Mouse (Mus musculus): ENCODE measurements around the gene Rhou.
A peak's percentile ranks its signal among the peaks of the same experiment; 100 is the strongest.
"Not testable (repeated sequence)": the region's sequence is repeated elsewhere in the genome, so short reads cannot be mapped to it uniquely, and the experiment has no call there.

Rhou gene

DNA sequence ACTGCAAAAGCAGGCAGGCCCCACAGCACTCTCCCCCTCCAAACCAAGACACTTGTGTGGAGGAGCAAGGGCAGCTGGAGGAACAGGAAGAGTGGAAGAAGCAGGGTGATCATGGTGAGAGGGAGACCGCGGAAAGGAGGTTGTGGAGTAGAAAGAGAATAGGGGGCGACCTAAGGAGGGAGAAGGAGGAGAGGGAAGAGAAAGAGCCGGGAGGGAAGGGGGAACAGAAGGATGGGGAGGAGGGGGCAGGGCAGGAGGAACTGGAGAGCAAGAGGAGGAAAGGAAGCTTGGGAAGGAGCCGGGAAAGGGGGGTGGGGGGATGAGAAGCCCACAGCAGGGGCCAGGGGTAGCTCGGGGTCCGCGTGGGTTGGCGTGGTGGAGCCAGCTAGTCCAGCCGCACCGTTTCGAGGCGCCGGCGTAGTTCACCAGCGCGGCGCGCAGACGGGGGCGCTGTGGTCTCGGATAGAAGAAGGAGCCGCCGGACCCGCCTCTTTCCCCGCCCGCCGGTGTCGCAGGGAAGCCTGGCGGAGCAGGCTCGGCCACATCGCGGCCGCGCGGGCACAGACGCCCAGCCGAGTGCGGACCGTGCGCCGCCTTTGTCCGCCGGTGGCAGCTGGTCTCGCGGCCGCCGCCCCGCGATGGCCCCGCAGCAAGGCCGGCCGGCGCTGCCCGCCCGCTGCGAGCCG, at the start of gene Rhou:
Rhou (plus strand) TSS at position 622 of the 686 bp plus-strand sequence.
- no peak for DNase-seq (ENCODE audit: low read depth)

DNA sequence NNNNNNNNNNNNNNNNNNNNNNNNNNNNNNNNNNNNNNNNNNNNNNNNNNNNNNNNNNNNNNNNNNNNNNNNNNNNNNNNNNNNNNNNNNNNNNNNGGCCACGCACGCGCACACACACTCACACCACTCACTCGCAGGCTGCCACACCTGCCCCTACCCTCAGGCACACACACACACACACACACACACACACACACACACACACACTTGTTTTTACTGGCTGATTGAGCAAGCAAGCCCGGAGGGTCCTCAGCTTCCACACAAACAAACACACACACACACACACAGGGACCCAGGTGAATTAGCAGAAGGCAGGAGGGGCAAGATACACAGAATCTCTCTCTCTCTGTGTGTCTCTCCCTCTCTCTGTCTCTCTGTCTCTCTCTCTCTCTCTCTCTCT, 41.1 kb upstream of the Rhou start:
- not testable (repeated sequence) for DNase-seq (ENCODE audit: low read depth)

DNA sequence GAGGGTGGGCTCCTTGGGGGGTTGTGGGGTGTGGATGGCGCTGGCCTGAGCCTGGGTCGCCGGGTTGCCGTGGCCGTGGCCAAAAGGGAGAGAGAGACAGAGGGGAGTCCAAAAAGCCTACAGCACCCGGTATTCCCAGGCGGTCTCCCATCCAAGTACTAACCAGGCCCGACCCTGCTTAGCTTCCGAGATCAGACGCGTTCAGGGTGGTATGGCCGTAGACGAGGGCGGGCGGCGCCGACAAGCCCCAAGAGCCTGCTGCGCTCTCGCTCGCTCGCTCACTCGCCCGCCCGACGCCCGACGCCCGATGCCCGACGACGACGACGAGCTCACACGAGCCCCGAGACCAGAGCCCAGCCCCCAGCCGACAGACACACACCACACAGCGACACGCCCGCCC, 30.2 kb upstream of the Rhou start:
- DNase-seq (ENCODE audit: low read depth), result not testable (repeated sequence)

DNA sequence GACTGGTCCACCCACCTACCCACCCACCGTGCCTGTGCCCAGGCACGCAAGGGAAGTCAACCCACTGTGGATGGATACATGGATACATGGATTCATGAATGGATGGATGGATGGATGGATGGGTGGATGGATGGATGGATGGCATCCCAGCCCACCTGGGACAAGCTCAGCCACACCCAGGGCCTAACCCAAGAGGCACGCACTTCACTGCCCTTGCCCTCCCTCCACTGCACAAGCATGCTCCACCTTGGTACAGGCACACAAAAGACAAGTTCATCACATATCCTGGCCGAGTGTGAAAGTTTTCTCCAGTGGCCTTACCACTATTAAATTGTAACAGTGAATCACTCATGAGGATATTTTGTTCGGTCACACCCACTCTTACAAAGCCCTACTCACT, 29.5 kb upstream of the Rhou start:
- no peak for DNase-seq (ENCODE audit: low read depth)

DNA sequence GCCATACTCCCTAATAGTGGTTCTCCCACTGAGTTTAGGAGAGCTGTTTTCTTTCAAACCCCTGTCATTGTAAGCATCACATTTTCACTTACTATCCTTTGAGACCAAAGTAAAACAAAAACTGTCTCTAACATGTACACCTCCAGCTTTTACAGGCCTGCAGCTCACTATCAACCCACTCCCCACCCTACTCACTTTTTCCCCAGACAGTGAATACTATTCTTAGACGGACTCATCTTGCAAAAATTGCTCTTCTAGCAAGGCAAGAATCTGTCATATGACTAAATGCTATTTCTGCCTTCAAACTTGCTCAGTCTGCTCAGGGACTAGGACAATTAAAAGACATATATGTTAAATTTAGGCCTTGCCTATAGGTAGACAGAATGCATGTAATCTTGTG, 29.0 kb upstream of the Rhou start:
- no peak for DNase-seq (ENCODE audit: low read depth)

DNA sequence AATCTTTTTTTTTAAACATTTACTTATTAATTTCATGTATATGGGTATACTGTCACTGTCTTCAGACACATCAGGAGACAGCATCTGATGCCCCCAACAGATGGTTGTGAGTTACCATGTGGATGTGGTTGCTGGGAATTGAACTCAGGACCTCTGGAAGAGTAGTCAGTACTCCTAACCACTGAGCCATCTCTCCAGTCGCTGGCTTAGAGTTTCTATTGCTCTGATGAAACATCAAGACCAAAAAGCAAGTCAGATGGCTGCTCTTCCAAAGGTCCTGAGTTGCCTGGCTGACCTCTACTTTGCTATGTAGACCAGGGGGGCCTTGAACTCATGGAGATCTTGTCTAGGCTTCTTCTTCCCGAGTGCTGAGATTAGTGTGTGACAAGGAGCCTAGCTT, 28.0 kb upstream of the Rhou start:
- peak; percentile 41 for DNase-seq (ENCODE audit: low read depth)

DNA sequence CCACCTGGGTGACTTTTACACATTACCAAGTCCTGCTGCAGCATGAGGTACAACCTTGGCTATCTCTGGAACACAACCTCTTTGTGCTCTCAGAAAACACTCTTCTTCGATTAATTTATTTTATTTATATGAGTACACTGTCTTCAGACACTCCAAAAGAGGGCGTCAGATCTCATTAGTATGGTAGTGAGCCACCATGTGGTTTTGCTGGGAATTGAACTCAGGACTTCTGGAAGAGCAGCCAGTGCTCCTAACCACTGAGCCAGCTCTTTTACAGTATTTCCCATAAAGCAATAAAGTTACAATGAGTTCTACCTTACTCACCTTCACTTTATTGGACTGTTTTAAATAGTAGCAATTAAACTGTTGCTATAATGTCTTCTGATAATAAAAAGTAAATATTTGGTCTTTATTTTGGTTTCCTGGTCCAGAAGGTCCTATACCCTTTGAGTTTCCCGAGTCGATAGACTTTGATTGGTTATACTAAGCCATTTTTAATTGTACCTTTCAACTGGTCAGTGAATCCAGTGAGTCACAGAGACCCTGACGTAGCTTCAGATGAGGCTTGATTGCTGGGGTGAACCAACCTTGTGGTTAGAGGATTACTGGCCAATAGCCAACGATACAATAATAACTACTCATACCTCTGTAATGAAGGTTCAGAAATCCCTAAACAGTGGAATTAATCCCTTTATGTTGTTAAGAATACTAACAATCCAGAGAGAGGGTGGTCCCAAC, 26.1 kb upstream of the Rhou start:
- peak; percentile 66 for DNase-seq (ENCODE audit: low read depth)

DNA sequence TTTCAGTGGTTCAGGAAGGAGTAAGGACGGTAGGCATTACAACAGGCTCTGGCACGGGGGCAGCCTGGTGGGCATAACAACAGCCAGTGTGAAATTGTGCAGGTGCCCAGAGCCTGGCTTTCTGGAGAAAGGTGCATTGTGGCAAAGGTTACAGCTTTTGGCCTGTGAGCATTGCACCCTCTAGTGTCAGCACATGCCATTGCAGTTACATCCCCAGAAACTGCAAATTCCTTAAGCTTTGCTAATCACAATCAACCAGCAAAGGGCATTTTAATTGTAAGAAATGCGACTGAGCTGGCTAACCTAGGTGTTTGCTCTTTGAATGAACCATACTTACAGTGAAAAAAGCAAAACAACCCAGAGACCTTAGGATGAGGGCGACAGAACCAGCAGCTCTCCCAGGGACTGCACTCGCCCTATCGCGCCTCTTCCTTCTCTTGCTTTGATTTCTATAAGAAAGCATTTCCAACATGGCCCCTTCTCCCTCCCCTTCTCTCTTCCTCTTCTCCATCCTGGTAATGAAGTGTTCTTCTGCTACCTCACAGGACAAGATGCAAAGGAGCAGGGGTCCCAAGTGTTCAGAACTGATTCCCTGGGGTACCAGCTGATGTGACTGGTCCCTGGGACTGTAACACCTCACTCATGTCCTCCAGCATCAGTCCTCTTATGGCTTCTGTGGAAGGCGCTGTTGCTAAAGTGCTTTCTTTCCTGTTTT, 25.3 kb upstream of the Rhou start:
- DNase-seq (ENCODE audit: low read depth), result peak; percentile 82

DNA sequence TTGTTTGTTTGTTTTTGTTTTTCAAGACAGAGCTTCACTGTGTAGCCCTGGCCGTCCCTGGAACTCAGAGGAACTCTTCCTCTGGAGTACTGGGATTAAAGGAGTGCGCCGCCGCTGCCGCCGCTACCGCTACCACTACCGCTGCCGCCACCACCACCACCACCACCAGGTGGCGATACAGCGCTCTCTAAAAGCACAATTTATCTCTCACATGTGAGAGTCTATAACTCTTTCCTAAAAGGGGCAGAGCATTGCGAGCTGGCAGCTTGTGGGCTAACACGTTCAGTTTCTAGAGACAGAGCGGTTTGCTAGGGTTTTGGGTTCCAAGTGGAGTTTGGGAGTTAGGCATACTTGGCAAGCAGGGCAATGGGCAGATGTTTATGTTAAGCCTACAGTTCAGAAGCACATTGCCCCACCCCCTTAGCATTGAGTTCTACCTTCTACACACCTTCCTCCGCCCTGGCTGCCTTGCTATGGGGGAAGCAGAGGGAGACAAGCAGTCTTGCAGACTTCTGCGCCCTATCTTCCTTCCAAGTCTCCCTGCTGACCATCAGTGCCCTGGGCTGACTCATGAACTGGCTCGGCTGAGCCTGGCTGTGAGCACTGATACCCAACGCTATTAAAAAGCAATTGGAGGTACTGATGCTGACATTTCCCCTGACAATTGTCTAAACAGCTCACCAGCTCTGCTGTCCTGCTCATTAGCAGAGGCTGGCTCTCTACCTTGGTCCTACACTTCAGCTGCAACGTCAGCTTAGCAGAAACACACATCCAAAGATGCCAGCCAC, 24.6 kb upstream of the Rhou start:
- DNase-seq (ENCODE audit: low read depth), result peak; percentile 81

DNA sequence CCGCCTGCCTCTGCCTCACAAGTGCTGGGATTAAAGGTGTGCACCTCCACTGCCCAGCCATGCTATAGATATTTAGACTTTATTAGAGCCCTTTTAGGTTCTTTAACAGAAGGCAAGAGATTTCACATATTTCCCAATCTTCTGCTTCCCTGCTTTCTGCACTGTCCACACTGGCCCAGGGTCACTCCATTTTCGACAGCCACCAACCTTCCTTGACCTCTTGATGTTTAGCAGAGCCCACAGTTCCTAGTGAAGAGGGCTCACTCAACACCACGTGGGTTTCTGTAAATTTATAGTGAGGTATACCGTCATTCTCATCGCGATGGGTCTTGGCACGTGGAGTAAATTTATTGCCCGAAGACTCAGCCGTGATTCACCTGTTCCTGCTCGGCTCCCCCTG, 23.7 kb upstream of the Rhou start:
- DNase-seq (ENCODE audit: low read depth), result no peak

DNA sequence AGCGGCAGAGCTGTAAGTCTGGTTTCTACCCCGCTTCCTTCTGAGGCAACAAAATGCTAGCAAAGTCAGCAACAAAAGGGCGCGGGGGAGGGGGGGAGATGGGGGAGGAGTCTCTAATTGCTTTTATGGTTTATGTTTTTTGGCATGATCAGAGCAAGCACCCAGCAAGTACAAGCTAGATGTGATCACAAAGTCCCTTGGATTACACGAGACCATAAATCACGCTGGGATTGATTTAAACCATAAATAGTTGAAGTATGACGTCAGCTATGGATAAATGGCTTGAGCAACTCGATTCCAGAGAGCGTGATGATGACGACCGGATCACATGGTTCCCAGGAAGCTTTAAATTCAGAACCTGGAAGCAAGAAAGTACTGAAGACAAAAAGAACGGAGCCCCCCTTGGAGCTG, 22.9 kb upstream of the Rhou start:
- DNase-seq (ENCODE audit: low read depth), result no peak

DNA sequence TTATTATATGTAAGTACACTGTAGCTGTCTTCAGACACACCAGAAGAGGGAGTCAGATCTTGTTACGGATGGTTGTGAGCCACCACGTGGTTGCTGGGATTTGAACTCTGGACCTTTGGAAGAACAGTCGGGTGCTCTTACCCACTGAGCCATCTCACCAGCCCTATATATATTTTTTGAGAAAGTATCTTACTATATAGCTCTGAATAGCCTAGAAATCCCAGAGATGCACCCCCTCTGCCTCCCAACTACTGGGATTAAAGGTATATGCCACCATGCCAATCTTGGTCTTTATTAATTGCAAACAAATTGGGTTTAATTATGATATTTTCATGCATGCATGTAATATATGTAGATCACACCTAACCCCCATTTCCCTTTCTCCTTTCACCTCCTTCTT, 22.0 kb upstream of the Rhou start:
- DNase-seq (ENCODE audit: low read depth), result not testable (repeated sequence)

DNA sequence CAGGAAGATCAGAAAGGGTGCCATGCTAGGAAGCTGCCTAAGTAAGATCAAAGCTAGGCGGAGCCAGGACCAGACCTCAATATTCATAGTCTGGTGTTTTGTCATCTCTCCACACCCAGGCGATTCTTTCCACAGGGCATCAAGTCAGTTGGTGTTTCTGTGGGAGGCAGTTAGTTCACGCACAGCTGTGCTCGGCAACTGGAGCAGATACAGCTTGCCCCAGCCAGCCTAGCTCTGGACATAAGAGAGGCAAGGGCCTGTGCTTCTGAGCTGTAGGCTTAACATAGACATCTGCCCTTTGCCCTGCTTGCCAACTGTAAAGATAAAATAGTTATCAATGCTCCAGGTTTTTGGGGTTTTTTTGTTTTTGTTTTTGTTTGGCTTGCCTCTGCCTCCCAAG, 21.5 kb upstream of the Rhou start:
- no peak for DNase-seq (ENCODE audit: low read depth)

DNA sequence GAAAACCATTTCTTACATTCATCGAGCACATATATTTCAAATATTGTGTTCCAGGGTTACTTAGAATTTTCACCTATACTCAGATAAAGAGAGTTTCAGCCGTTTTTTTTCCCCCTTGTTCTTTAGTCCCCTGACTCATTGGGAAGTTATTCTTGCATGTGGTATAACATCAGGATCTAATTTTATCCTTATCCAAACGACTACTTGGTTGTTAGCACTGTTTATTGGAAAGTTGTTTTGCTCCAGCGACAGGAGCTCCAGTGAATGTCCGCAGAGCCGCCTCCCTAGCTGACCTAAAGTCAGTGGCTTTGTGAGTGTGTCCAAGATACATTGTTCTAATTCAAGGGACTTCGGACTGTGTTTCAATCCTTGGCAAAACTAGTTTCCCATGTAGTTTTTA, 19.9 kb upstream of the Rhou start:
- DNase-seq (ENCODE audit: low read depth), result no peak

DNA sequence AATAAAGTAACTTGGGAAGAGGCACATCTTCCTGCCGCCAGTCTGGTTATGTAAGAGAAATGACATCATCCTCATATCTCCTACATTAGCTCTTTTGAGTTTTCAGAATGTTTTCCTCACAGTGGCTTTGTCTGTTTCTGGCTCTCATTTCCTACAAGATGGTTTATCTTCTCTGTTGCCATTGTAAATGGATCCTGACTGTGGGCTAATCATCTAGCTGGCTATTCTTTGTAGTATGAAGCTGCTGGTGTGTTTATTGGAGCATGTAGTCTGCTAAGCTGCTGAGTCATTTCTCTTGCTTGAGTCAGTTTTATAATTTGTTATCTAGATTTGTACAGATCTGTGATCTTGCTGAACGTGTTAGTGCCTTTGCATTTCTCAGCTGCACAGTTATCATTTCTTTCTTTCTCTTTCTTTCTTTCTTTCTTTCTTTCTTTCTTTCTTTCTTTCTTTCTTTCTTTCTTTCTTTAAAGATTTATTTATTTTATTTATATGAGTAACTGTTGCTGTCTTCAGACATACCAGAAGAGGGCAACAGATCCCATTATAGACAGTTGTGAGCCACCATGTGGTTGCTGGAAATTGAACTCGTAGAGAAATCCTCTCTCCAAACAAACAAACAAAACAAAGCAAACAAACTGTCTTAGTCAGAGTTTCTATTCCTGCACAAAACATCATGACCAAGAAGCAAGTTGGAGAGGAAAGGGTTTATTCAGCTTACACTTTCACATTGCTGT, 19.2 kb upstream of the Rhou start:
- peak; percentile 82 for DNase-seq (ENCODE audit: low read depth)

DNA sequence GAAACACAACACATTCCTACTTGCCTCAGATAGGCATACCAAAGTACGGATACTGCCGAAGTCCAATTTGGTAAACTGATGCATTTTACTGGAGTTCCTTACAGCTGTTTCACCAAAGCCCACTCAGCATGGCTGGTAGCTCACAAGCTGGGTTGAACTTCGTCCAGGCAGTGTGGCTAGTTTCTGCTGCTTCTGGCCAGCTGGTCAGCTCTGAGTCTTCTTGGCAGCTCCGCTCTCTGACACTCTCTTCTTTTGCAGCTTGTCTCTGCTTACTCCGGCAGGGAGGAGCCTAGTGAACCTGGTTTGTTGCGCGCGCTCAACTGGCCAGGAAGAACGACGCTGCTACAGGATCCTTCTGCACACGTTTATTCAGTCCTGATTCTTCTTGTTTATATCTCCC, 18.1 kb upstream of the Rhou start:
- no peak for DNase-seq (ENCODE audit: low read depth)

DNA sequence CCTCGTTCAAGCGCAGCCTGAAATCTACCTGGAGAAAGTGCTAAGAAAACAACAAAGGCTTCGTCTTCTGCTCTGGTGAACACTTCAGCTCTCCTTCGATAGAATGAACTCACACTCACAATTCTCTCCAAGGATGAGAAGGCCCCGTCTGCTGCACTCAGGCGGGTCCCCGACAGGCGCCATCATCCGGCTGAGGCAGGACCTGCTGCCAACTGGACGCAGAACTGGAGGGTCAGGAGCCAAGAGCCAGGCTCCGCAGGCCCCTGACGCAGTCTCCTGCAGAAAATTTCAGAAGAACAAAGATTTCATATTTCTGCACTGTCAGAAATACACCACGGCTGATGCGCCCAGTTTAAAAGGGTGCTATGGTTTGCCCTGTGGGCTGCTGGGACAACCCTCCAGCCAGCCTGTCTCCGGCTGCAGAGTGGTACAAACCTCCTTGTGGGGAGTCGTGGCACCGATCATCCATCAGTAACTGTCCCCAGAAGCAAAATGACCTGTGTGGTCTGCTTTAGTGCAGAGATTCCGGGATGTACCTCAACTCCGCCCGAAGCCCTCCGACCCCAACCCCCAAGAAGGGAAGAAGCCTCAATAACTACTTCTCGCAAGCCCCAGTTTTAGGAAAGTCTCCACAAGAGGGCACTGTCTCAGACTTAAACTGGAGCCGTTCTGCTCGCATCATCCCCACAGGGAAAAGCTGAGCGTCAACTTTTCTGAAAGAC, 10.2 kb upstream of the Rhou start:
- peak; percentile 77 for DNase-seq (ENCODE audit: low read depth)

DNA sequence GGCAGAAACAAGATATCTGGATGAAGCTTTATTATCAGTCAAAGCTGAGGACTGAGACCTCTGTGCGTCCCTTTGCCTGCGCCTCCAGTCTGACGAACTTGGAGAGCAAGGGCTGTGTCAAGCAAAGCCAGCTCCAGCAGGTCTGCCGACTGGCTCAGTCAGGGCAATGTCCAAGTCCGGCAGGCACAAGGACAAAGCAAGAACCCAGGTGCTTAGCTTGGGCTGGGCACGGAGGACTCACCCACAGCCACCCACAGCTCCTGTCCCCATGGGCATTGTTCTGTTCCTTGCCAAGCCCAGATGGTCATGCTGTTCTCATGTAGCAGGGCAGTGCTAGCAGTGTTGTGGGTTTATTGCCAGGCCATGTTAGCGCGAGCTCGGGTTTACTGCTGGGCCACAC, 8.5 kb upstream of the Rhou start:
- DNase-seq (ENCODE audit: low read depth), result no peak

DNA sequence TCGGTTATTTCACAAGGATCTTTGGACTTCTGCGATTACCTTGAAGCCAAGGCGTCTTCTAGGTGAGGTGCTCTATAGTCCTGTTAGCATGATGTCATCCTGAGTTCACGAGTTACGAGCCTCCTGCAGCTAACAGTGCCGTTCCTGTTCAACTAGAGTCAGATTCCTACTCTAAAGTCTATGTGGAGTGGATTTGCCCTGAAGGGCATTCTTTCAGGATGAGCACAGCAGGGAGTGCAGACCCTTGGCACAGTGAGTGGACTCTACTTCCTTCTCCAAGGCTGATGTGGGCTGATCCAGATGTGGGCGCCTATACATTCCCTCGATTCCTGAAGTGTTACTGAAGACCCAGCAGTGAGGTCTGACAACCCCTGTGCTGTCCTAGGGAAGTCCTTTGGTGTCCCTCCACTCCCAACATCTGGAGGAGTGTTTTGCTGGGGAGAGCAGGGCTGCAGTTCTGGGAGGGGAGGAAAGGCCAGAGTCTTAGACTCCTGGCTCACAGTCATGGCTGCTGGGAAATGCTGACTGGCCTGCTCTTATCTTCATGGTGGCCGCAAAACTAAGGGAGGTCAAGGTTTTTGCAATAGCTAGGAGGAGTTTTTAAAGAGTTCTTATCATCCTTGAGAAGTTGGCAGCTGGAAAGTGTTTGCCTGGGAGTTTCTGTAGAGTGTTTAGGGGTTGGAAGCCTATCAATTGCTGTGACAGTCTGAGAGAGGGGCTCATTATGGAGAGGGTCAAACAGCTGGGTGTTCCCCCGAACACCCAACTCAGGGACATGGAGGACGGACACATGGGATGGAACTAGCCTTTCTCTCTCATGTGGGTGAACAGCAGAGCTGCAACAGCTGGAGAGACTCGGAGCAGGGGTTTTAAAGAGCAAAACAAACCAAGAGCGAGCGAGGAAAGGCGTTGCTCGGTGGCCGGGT, 5.2 kb upstream of the Rhou start:
- DNase-seq (ENCODE audit: low read depth), result no peak

DNA sequence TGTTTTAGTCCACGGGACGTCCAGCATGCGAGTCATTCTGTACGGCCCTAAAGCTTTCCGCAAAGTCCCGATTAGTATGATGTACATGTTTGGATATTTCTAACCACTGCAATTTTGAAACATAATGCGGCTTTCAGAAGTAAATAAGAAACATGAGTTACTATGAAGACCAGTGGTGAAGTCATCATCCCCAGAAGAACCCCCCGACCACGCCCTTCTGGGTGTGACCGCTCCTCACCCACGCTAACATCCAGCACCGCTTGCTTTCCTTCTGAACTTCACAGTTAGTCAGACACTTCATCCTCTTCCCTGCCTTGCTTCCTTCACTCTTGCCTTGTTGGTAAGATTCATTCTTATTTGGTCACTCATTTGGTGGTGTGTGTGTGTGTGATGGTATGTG, 4.2 kb upstream of the Rhou start:
- no peak for DNase-seq (ENCODE audit: low read depth)

Measured in 416B (cell line).